Mouse (Mus musculus) left cerebral cortex, adult 8-10 months (tissue): Measurements from ENCODE around the gene Aldh2. TPM values are rescaled to one million over a fixed set of nuclear protein-coding genes. Genes with fewer than 3 reads are reported as not detected.

Experiments
- total RNA-seq, 4 experiments: library from RNA; stranded (reverse); gene quantifications; 2 replicates each; pipeline ENCODE4 v1.2.4; 2022

The Aldh2 gene
- total RNA-seq, 4 experiments from 2014 or later: 131 to 154 (median 140) TPM

Other genes with a start within 250 kb of the Aldh2 start
- gene Trafd1, start 208.2 kb downstream of the Aldh2 start, total RNA-seq: 10 to 100 TPM; 72.9 to 87.1 (median 73.8) TPM
- gene Naa25, start 195.9 kb downstream of the Aldh2 start, total RNA-seq: 10 to 100 TPM; 34.7 to 41.3 (median 36.6) TPM
- gene Tmem116, start 141.9 kb downstream of the Aldh2 start, total RNA-seq: 10 to 100 TPM in 1 of 4 experiments, 1 to 10 TPM in 3; 6.6 to 10.1 (median 7.8) TPM
- 100 to 1,000 TPM; 116 to 148 (median 130) TPM for gene Erp29, start 141.3 kb downstream of the Aldh2 start, total RNA-seq
- not detected for gene Adam1b, start 90.4 kb downstream of the Aldh2 start, total RNA-seq
- 10 to 100 TPM in 3 of 4 experiments, 1 to 10 TPM in 1; 8.7 to 12.4 (median 11.5) TPM for gene Adam1a, start 48.3 kb downstream of the Aldh2 start, total RNA-seq
- not detected for gene Gm42878, start 48.3 kb downstream of the Aldh2 start, total RNA-seq
- 10 to 100 TPM; 66.6 to 79.0 (median 74.5) TPM for gene Mapkapk5, start 47.9 kb downstream of the Aldh2 start, total RNA-seq
- 1 to 10 TPM; 6.4 to 8.2 (median 6.7) TPM for gene Acad12, start 25.1 kb upstream of the Aldh2 start, total RNA-seq
- 1 to 10 TPM; 3.9 to 5.6 (median 4.6) TPM for gene Acad10, start 66.7 kb upstream of the Aldh2 start, total RNA-seq
- gene Brap, start 66.7 kb upstream of the Aldh2 start, total RNA-seq: 10 to 100 TPM; 58.0 to 65.2 (median 60.9) TPM
- gene Atxn2, start 117.5 kb upstream of the Aldh2 start, total RNA-seq: 100 to 1,000 TPM; 199 to 223 (median 216) TPM
- 10 to 100 TPM; 17.9 to 22.1 (median 19.9) TPM for gene Sh2b3, start 243.8 kb upstream of the Aldh2 start, total RNA-seq